Mouse (Mus musculus) ovary, postnatal 14 days (tissue): ENCODE results near the gene Cfd.

ENCODE experiments used
- DNase-seq: peaks from one replicate; pipeline ENCODE4 v3.0.0; 2022; ENCODE audit warnings: low spot score

Gene Cfd

DNA sequence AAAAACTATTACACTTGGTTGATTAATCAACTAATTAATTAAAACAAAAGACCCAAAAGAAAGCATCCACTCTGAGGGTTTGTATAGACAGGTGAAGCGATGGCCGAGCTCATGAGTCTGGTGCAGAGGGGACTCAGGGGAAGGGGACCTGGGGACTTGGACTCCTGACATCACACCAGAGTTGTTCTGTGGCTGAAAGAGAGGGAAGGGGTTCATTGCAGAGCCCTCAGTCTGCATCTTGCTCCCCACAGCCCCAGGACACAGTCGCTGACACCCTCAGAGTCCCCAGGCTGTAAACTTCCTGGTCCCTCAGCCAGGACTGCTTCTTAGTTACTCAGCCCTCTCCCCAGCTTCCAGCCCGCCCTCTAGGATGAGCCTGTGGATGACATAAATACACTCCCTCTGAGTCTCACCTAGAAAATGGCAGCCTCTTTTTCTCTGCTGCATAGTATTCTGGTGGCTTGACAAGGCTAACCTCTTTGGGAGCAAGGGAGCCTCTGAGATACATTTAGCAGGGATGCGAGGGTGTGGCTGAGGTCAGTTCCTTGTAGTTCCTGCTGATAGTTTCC is 27.0 kb downstream of the Cfd start:
- DNase-seq: no peak

DNA sequence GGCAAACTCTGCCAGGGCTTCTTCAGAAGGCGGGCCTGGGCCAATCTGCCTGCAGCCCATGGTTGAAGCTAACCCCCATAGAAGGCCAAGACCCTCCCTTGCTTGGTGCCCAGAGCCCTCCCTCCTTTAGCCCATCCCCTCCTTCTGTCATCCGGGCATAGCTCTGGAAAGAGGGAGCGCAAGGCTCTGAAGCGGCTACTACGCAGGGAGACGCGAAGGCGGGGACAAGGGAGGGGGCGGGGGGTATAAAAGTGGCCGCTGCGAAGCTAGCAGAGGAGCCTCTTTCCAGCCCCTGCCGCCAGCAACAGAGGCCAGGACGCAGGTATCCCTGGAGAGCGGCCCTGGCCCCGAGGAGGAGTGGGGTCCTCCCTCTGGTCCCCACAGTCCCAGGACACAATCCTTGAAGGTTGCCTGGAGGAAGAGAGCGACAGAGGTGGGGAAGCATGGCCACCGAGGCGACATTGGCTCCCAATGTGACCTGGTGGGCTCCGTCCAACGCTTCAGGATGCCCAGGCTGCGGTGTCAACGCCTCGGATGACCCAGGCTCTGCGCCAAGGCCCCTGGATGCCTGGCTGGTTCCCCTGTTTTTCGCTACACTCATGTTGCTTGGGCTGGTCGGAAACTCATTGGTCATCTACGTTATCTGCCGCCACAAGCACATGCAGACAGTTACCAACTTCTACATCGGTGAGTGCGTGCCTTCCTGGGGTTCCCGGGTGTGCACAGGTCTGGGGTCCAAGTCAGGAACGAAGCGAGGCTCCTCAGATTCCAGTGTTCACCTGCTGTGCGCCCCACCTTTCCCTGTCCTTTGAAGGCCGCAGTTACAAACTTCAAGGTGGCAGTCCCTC is 27.8 kb downstream of the Cfd start:
- no peak for DNase-seq

DNA sequence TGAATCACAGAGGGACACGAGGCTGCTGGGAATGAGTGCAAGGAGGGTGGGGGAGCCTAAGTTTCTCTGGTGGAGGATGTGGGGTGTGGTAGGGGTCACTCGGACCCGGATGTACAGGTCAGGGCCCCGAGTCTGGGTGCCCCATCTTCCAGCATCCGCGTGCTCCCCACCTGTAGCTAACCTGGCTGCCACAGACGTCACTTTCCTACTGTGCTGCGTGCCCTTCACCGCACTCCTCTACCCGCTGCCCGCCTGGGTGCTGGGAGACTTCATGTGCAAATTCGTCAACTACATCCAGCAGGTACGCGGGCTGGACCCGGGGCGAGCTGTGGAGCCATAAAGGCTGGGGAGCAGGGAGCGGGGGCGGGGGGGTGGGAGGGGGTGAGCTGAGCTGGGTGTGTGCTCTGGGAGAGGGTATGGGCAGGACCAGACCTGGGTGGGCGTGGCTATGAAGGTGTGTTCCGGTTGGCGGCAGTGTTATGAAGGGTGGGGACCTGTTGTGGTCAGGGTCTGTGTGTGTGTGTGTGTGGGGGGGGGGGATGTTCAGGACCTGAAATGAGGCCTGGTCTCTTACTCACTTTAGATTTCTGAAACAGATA is 28.7 kb downstream of the Cfd start:
- DNase-seq: no peak

DNA sequence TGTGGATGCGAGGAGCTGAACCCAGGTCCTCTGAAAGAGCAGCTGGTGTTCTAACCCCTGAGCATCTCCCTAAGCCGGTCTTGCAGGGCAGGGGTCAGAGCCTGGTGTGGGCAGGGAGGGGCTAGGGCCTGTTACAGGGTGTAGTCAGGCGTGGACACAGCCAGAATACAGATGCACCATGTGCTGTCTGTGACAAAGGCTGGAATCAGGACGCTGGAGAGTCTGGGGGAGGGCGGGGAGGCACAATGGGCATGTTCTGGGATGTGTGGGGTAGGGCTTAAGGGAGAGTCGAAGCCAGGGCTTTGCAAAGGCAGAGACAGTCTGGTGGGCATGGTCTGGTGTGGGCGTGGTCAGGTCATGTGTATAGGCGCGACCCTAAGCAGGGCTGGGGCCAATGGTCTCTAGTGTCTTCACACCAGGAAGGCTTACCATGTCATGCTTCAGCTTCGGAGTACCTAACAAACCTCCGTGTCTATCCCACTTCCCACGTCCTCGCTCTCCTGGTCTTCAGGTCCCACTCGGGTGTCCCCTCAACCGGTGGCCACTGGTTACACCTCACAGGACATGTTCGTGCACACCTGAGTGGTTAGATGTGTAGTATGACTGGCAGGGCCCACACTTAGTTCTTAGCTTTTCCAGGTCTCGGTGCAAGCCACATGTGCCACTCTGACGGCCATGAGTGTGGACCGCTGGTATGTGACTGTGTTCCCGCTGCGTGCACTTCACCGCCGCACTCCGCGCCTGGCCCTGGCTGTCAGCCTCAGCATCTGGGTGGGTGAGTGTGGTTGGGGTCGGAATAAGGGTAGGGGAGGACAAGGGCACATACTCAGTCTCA is 29.6 kb downstream of the Cfd start:
- DNase-seq: no peak

DNA sequence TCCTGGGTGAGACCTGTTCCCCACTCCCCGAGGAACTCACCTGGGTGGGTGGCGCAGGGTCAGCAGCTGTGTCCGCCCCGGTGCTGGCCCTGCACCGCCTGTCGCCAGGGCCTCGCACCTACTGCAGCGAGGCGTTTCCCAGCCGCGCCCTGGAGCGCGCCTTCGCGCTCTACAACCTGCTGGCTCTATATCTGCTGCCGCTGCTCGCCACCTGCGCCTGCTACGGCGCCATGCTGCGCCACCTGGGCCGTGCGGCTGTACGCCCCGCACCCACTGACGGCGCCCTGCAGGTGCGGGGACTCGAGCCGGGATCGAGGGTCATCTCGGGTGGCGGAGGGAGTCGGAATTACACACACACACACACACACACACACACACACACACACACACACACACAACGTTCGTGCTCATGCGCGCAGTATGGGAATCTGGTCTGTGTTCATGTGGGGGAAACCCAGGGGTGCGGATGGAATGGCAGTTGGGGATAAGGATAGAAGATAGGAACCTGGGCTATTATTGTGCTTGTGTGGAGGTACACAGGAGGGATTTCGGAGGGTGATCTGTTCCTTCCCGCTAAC is 30.4 kb downstream of the Cfd start, which contains the start of gene R3hdm4:
TSS of gene R3hdm4 (minus strand) at position 251 of the 578 bp plus-strand sequence.
- DNase-seq: no peak

DNA sequence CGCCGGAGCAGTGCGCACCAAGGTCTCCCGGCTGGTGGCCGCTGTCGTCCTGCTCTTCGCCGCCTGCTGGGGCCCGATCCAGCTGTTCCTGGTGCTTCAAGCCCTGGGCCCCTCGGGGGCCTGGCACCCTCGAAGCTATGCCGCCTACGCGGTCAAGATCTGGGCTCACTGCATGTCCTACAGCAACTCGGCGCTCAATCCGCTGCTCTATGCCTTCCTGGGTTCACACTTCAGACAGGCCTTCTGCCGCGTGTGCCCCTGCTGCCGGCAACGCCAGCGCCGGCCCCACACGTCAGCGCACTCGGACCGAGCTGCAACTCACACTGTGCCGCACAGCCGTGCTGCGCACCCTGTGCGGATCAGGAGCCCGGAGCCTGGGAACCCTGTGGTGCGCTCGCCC is 30.9 kb downstream of the Cfd start:
- no peak for DNase-seq

DNA sequence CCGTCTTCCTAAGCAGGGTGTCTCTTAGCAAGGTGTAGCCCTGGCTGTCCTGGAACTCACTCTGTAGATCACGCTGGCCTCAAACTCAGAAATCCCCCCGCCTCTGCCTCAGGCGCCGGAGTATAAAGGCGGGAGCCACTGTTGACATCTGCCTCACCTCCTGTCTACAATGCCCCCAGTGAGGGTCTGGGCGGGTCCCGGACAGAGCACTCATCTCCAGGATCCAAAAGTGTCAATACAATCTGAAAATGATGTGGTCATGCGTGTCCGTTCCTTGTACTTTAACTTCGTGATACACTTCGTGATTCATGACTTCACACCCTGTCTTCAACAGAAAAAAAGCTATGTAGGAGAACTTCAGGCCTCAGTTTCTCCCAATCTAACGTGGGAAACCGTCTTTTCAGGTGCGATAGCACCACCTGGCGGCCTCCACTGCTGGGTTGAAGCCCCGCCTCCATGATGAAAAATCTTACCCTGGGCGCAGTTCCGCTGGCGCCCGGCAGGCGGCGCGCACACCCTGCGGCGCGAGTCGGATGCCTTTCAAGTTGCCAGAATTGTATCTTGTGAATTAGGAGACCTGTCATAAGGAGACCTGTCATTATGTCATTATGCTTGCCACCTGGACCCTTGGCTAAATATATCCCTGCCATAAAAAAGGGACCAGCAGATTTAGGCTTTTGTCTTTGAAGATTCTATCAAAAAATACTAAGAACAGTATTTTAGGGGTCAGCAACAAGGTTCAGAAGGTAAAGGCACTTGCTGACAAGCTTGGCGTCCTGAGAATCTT is 34.5 kb downstream of the Cfd start:
- DNase-seq: peak; percentile 96

DNA sequence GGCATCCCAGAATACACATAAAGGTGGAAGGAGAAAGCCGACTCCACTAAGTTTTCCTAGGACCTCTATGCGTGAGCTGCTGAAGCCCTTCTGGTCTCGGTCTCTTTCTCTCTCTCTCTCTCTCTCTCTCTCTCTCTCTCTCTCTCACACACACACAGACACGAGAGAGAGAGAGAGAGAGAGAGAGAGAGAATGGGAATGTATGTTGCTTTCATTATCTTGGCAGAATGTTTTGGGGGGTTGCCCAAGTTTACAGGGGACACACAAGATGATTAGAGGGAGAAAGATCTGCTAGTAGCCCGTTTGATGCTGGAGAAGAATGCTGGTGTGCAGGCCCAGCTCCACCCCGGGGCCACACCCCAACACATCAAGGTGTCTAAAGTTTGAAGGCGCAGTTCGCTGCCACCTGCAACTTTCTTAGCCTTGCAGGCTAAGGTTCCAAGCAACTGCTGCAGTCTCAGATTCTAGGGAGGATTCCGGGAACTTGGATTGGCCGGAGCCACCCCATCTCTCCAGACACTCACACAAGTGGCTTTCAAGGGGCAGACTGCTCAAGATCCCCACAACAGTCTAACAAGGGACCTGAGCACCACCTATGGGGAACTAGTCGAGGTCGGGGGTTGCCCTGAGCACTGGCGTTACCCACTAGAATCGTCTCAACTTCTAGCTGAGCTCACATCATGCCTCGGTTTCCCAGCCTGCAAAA is 35.3 kb downstream of the Cfd start:
- DNase-seq: no peak

DNA sequence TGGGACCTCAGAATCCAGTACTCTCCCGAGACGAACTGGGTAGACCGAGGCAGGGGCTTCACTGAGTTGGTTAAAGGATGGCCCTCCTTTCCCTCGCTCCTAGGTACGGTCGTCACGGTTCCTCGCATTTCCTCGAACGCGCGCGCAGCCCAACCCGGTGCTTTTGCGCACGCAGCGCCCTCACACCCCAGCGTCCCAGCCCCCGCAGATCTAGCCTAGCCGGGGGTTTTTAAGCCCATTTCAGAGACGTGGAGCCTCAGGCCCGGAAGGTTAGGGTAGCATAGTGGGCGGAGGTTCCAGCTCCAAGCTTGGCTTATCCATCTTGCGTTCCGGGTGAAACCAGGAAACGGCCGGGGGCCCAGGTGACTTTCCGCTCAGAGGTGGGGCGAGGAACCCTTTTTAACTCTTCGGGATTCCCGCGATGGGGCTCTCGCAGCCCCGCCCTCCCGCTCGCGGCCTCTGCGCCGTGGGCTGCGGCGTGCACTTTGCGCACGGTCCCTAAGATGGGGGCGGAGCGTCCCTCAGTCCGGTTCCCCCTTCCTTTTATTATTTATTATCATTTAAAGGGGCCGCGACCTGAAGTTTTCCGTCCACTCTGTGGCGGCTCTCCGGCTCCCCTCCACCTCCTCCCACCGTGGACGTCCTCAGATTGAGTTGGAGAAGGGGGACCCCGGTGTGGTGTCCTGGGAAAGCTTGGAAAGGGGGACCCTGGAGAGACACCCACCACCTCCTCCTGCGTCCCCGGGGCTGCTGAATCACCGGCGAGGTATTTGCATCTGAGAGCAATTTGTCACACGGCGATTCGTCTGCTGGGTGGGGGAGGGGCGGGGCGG is 36.1 kb downstream of the Cfd start, which contains the start of gene Arid3a:
TSS of gene Arid3a (plus strand) at position 553 of the 833 bp plus-strand sequence.
- DNase-seq: peak; percentile 83

DNA sequence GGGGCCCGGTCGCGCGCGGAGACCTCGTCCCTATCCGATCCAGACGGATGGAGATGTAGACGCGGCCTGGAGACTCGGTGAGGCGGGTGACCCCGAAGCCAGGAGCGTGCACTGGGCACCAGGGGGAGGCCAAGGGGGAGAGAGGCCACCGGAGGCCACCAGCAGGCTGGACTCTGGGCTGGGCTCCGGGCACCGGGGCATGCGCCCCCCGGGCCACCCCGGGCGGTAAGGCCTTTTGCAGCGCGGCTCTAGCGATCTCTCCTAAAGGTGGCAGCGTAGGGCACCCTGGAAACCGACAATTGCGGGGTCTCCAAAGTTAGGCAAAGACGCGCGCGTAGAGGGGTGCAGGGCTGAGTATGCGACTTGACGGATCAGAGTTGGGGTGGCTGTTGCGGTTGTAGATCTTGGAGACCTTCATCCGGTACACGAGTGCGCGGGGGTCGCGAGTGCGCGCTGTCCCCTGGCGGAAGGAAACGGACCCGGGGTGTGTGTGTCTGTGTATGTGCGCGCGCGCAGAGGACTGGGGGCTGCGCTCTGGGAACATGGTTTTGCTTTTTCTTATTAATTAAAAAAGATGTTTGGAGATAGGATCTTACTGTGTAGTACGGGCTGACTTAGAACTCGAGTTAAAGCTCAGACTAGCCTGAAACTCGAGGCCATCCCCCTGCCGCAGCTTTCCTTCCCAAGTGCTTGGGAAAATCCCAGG is 36.8 kb downstream of the Cfd start:
- DNase-seq: no peak

DNA sequence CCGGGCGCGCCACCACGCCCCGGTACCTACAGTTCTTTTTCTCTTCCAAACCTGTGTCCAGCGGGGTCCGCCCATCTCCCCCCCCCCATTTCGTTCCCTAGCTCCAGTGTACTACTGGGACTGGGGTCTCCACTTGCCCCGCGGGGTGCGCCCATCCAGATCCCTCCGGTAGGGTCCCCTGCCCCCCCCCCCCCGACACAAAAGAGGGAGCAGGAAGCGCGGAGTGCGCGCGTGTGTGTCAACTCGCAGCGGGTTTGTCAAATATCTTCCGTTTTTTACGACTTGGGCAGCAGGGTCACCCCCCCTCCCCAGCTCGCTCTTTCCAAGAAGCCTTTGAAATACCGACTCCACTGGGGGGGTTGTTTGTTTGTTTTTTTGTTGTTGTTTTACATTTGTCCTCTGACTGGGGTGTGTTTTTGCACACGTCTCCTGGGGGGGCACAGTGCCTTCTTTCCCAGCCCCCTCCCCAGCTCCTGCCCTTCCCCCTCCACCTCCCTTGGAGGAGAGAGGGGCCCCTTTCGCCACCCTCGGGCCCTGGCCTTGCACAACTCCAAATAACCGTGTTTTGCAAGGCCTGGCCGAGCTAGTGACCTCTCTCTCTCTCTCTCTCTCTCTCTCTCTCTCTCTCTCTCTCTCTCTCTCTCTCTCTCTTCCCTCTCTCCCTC is 37.5 kb downstream of the Cfd start:
- DNase-seq: no peak

DNA sequence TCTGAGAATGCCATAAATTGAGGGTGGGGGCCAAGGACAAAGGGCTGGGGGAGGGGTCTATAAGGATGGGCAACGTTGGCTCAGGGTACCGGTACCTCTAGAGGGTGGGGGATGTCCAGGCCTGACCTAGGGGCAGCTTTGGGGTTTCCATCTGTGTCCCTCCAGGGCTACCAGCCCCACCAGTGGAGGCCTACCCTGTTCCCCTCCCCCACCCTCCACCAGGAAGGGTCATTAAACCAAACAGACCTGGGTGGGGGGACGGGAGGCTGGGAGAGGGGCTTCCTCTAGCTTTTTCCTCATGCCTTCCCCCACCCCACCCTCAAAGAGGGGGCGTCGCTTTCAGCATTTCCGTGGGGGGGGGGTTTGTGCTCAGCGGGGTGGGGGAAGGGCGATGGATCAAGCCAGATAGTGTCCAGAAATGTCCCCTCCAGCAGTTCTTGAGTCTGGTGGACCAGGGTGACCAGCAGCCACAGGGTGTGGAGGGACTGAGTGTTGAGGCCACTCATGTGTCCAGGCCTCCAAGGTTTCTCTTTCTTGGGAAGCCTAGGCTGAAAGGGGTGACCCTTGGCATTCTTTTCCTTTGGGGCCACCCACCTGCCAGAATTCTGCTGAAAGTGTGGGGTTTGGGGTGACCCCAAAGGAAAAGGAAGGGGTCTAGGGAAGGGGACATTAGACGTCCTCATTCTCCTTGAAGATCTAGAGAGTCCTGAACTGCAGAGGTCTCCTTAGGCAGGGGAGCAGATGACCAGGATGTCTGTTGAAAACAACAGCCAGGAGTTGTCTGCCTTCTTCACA is 38.5 kb downstream of the Cfd start:
- DNase-seq: no peak

DNA sequence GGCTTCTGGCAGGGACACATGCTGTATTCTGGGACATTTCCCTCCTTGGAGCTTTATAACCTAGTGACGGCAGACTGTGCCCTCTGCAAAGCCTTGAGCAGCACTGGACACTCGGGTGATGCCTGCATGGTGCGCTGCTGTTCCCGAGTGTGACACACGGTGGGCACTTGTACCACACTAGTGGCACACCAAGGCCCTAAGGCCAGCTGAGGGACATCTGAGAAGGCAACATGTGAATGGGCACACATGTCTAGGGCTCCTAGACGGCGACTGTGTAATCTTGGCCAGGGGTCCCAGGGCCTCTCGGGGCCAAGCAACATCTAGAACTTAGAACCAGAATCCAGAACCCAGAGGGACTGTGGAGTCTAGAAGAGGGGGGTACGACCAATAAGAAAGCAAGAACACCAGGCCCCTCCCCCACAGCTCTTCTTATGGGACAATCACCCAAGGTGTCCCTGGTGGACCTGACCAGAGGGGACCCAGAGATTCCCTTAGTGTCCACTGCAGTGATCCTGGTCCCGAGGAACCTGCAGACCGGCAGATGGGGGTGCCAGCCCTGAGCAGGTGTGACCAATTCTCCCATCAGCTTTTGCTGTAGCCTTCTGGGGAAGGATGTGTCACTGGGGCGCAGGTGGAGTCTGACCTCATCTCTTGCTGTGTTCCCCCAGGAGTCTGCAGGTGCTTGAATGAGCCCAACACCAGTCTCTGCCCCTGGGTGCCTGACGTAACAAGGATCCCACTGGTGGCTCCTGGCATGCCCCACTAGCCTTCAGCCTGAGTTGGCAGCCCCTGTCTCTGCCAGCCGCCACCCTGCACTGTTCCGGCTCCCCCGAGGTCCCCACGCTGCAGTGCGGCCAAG is 39.5 kb downstream of the Cfd start:
- no peak for DNase-seq

DNA sequence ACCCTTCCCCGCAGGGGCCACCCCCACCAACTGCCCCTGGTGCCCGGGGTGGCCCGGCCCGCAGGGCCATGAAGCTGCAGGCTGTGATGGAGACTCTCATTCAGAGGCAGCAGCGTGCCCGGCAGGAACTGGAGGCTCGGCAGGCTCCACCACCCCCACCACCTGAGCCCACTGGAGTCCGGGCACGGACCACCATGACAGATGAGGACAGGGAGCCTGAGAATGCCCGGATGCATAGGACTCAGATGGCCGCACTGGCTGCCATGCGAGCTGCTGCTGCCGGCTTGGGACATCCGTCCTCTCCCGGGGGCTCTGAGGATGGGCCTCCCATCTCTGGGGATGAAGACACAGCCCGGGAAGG is 40.2 kb downstream of the Cfd start:
- DNase-seq: no peak

DNA sequence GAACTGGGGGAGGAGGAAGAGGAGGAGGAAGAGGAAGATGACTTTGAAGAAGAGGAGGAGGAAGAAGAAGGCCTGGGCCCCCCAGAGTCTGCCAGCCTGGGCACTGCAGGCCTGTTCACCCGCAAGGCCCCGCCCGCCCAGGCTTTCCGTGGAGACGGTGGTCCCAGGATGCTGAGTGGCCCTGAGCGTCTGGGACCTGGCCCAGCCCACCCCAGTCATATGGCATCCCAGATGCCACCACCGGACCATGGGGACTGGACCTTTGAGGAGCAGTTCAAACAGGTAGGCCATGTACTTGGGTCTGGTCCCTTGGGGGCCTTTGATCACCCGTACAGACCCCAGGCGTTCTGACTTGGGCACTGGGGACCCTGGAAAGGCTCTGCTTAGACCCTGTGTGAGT is 41.1 kb downstream of the Cfd start:
- DNase-seq: no peak

DNA sequence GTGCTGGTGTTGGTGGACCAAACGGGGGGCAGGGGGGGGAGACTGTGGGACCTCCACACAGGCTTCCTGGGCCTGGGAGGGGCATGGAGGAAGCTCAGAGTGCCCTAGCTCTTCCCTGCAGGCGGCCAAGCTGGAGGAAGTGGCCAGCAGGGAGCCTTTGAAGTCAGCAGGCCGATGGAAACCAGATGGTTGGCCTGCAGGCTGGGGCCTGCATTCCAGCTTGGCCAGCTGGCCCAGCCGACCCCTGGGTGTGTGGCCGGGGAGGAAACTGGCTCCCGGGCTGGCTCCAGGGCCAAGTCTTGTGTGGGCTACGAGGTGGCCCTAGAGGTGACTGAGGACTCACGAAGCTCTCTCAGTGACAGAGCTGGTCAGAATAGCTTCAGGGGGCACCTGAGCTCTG is 42.1 kb downstream of the Cfd start:
- DNase-seq: peak; percentile 46
